Mouse (Mus musculus): ENCODE measurements around the gene Dhx30.
"Not testable (repeated sequence)": the region's sequence is repeated elsewhere in the genome, so short reads cannot be mapped to it uniquely, and the experiment has no call there.

The Dhx30 gene

GRCm38 (mm10) chr9:110094761-110095160, 22.9 kb downstream of the Dhx30 start:
- DNase-seq (ENCODE audit: low spot score) = no peak

DNA sequence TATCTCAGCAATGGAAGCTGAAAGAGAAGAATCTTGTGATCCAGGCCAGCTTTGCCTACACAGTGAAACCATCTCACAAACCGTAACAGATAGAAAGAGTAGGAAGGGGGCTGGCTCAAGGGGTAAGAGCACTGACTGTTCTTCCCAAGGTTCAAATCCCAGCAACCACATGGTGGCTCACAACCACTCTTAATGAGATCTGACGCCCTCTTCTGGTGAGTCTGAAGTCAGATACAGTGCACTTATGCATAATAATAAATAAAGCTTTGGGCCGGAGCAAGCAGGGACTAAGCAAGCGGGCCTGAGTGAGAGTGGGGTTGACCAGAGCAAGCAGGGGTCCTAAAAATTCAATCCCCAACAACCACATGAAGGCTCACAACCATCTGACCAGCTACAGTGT, 24.3 kb downstream of the Dhx30 start:
- no peak for DNase-seq (ENCODE audit: low spot score)

- DNase-seq (ENCODE audit: low spot score) = no peak
Measured at GRCm38 (mm10) chr9:110085693-110086092, 31.9 kb downstream of the Dhx30 start.

DNA sequence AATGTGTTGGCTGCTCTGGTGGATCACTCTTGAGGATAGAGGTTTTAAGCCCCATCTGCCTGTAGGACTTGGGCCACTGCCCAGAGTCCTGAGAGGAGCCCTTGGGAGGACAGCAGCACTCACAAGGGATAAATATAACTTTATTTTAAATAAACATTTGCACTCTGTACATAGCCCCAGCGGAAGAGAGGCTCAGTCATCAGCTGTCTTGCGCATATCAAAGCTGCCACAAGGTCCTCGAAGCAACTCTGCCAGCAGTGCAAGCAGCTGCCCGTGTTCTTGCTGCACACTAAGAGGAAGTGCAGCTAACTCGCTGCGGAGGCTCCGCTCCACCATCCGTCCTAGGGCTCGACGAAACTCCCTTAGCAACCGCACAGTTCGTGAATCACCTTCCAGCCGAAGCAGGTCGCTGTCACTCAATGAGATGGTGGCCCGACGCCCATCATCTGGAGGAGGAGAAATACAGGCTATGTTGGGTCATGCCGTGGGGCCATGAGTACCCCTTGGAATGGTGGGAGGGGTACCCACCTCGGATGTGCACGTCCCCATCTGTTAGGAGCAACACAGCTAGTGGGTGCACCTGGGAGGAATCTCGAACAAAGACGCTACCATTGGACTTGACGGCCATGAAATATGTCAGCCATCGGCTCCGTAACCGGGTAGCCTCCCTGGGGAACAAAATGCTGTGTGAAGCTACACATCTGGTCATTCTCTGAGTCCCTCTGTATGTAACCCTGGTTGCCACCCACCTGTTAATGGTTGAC, 33.2 kb downstream of the Dhx30 start:
- peak; percentile 59 for DNase-seq (ENCODE audit: low spot score)

DNA sequence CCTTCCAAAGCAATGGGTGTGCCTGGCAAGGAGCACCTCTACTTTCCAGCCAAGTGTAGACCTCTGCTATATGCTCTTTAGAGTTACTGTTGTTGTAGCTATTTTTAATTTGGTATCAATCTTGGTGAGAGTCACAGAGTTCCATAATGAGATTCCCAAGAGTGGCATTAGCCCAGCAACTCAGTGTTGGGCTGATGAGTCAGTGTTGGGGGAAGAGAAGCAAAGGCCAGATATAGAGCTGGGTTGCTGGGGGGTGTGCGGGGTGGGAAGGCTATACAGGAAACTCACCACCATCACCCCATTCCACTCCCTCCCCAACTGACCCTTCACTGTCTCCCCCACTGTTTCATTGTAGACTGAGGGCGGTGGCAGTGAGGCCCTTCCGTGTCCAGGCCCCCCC, 36.6 kb downstream of the Dhx30 start:
- DNase-seq (ENCODE audit: low spot score) = no peak

DNA sequence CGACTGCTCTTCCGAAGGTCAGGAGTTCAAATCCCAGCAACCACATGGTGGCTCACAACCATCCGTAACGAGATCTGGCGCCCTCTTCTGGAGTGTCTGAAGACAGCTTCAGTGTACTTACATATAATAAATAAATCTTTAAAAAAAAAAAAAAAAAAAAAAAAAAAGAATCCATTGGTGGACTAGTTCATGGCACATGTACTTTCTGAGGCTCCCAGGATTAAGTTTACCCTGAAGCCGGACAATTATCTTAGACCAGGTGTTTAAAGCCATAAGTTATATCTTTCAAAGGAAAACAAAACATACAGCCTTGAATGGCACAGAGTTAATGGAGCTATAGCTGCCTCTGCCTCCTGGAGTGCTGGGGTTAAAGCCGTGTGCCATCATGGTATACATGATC, 41.2 kb downstream of the Dhx30 start:
- not testable (repeated sequence) for DNase-seq (ENCODE audit: low spot score)

GRCm38 (mm10) chr9:110071843-110072242, 45.8 kb downstream of the Dhx30 start:
- peak; percentile 81 for DNase-seq (ENCODE audit: low spot score)

DNA sequence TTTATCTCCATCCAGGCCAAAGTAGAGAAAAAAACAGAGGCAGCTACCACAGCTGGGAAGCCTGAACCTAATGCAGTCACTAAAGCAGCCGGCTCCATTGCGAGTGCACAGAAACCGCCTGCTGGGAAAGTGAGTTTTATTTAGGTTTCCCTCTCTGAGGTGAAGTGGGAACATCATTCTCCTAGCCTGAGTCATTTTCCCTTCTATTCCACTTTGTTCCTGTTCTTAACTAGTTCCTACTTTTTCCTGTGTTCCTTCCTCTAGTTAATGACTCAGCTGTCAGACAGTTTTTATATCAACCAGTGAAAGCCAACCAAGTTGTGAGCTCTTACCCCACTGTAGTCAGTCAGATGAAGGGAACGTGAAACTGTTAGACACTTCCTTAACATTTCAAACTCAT, 46.6 kb downstream of the Dhx30 start:
- DNase-seq (ENCODE audit: low spot score) = no peak

GRCm38 (mm10) chr9:110070358-110070757, 47.3 kb downstream of the Dhx30 start:
- DNase-seq (ENCODE audit: low spot score) = peak; percentile 70

GRCm38 (mm10) chr9:110068745-110069144, 48.9 kb downstream of the Dhx30 start:
- DNase-seq (ENCODE audit: low spot score) = no peak

DNA sequence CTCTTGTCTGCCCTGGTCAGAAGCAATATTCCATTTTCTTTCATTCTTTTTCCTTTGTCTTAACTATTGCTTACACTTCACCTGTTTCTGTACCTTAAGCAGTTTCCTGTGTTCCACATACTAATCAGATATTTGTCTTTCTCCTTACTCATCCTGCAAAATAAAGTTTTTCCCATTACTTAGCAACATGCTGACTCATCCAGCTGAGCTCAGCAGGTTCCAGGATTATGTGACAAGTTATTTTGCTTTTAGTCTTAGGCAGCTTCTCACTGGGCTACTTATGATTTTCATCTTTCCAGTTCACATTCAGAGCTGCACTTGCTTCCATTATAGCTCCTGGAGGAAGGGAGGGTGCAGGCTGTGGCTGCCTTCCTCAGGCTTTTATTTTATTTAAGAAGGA, 53.0 kb downstream of the Dhx30 start:
- no peak for DNase-seq (ENCODE audit: low spot score)

- DNase-seq (ENCODE audit: low spot score) = no peak
Measured at GRCm38 (mm10) chr9:110062861-110063260, 54.8 kb downstream of the Dhx30 start.

DNA sequence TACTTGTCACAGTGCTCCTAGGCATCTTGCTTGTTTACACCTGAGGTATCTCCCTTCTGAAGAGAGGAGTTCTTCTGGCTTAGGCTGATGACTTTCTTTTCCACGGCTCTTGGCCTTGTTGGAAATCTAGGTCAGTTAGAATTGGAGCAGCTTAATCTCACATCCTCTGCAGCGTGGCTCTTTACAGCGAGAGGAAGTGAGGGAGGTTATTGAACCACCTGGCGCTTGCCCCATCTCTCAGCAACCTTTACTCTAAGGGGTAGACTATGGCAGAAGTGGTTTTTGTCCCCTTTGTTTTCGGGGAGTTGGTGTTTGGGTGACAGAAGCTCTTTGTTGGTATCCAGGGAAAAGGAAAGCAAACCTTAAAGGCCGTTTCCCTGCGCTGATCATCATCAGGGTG, 55.2 kb downstream of the Dhx30 start:
- DNase-seq (ENCODE audit: low spot score) = no peak

DNA sequence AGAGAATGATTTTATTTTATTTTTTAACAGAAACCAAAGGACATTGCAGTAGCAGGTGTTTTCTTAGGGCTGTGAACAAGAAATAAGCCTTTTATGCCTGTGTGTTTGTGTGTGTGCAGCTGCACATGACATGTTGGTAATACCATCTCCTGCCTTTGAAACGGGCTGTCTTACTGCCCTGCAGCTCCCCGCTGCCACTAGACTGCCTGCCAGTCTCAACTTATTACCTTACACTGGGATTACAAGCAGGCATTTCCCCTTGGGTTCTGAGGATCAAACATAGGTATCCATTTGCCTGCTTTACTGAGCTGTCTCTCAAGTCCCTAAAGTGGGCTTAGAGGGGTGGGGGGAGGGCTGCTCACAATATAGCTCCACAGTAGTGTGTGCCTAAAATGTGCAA, 56.9 kb downstream of the Dhx30 start:
- no peak for DNase-seq (ENCODE audit: low spot score)

- no peak for DNase-seq (ENCODE audit: low spot score)
Measured at GRCm38 (mm10) chr9:110057200-110057599, 60.4 kb downstream of the Dhx30 start.

- no peak for DNase-seq (ENCODE audit: low spot score)
Measured at GRCm38 (mm10) chr9:110054781-110055180, 62.8 kb downstream of the Dhx30 start.

GRCm38 (mm10) chr9:110054080-110054421, 63.6 kb downstream of the Dhx30 start:
- DNase-seq (ENCODE audit: low spot score) = no peak

- DNase-seq (ENCODE audit: low spot score) = no peak
Measured at GRCm38 (mm10) chr9:110053305-110054079, 64.1 kb downstream of the Dhx30 start.

GRCm38 (mm10) chr9:110052951-110053304, 64.7 kb downstream of the Dhx30 start:
- no peak for DNase-seq (ENCODE audit: low spot score)

GRCm38 (mm10) chr9:110051869-110052661, 65.6 kb downstream of the Dhx30 start:
- DNase-seq (ENCODE audit: low spot score) = no peak

DNA sequence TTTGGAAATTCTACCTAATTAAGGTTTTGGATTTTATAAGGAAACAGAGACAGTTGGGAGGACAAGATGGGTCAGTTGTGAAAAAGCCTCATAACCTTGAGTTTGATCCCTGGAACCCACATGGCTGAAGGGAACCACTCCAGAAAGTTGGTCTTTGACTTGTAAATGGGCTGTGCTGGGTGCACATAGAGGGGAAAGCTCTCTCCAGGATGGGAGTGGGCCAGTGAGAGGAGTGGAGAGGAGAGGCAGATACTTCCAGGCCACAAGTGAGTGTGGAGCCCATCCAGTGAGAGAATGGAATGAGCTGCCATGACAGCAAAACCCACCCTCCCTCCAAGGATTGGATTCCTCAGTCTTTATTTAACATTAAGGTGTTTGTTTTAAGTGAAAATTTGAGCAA, 66.4 kb downstream of the Dhx30 start:
- no peak for DNase-seq (ENCODE audit: low spot score)

GRCm38 (mm10) chr9:110047857-110048256, 69.8 kb downstream of the Dhx30 start:
- DNase-seq (ENCODE audit: low spot score) = peak; percentile 38

DNA sequence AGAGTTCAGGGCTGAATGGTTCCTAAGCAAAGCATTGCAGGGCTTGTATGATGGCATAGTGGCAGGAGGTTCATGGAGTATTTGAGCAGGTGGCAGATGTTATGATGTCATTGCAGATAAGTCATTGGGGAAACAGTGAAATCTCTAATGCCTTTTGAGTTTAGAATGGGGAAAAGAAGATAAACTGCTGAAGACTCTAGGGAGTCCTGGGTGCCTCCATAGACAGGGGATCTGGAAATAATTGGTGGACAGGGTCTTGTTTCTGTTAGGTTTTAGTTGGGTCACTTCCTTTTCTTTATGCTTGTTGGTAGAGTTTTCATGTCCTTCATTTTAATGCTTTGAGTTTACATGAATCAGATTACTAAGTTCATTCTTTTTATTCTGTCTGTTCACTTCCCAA, 70.4 kb downstream of the Dhx30 start:
- DNase-seq (ENCODE audit: low spot score) = no peak
